Mouse (Mus musculus) lung, adult 2 months (tissue): ENCODE measurements around the gene Ssna1. TPM values are rescaled to one million over a fixed set of nuclear protein-coding genes. Genes with fewer than 3 reads are reported as not detected.
A peak's percentile ranks its signal among the peaks of the same experiment; 100 is the strongest.
"Not testable (repeated sequence)": the region's sequence is repeated elsewhere in the genome, so short reads cannot be mapped to it uniquely, and the experiment has no call there.

Source experiments
- DNase-seq: peaks from one replicate; pipeline ENCODE4 v3.0.0; 2022
- H3K4me1 ChIP-seq: fragments of 200-500 bp; 2 replicates; pipeline ENCODE4 v1.6.1; 2011; ENCODE audit warnings: low read length; ENCODE audit not compliant: control insufficient read depth, insufficient read depth
- H3K4me3 ChIP-seq: fragments of 200-500 bp; replicated peaks from 2 replicates; pipeline ENCODE3; 2011; ENCODE audit warnings: low read depth, mild to moderate bottlenecking, control low read depth, low read length; ENCODE audit errors: extremely low read depth
- CTCF ChIP-seq: fragments of 200-500 bp; IDR thresholded peaks from 2 replicates; pipeline ENCODE4 v1.5.1; 2011; ENCODE audit warnings: mild to moderate bottlenecking, low read length, control low read depth; ENCODE audit not compliant: insufficient read depth
- POLR2A ChIP-seq: fragments of 200-500 bp; IDR thresholded peaks from 2 replicates; pipeline ENCODE4 v1.6.1; 2011; ENCODE audit warnings: low read depth, mild to moderate bottlenecking, control low read depth, low read length, borderline replicate concordance; ENCODE audit errors: extremely low read depth
- WGBS: fragments of 180-500 bp; shearing (Covaris S2); methylation state at CpG from one replicate; pipeline ENCODE4 v1.1.7; 2018; 5-methylcytosine and 5-hydroxymethylcytosine counted together
- polyA plus RNA-seq: library from polyadenylated mRNA; depleted of rRNA; stranded (reverse); fragments of >200 nt; gene quantifications from 2 replicates; pipeline ENCODE4 v1.2.3, GENCODE M21; 2012

The Ssna1 gene
- polyA plus RNA-seq, 1 experiment = 41.6 TPM

DNA sequence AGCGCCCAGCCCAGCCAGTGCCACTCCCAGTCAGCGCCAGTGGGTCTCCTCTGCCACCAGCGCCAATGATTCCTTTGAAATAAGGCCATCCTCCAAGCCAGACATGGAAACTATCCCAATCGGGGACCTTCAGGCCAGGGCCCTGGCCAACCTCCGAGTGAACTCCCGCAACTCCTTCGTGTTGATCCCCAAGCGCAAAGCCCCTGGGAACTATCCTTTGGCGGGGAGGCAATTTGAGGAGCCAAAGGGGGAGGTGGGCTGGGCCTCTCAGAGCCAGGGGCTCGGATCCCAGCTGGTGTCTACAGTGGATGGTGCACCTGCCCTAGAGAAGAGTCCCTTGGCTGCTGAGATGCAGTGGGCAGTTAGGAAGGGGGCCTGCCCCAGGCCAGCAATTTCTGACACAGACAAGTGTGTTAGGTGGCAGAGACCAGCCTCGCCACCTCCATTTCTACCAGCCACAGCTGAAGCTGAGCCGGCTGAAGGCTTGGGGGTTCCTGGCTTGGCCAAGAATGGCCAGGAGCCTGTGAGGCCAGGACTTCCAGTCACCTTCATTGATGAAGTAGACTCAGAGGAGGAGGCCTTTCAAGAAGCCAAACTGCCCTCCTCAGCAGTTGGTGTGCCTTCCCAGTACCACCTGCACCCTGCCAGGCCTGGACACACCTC lies 8.5 kb downstream of the Ssna1 start:
- no peak for DNase-seq
- TF ChIP-seq CTCF = no peak
- TF ChIP-seq POLR2A = no peak
- WGBS = 38% methylated on average over 12 of the region's 12 CpGs
- Histone ChIP-seq H3K4me3 (peak overlapping the region; percentile 66), H3K4me1 (peaks cover 10% of the 10 kb centered on the region)

DNA sequence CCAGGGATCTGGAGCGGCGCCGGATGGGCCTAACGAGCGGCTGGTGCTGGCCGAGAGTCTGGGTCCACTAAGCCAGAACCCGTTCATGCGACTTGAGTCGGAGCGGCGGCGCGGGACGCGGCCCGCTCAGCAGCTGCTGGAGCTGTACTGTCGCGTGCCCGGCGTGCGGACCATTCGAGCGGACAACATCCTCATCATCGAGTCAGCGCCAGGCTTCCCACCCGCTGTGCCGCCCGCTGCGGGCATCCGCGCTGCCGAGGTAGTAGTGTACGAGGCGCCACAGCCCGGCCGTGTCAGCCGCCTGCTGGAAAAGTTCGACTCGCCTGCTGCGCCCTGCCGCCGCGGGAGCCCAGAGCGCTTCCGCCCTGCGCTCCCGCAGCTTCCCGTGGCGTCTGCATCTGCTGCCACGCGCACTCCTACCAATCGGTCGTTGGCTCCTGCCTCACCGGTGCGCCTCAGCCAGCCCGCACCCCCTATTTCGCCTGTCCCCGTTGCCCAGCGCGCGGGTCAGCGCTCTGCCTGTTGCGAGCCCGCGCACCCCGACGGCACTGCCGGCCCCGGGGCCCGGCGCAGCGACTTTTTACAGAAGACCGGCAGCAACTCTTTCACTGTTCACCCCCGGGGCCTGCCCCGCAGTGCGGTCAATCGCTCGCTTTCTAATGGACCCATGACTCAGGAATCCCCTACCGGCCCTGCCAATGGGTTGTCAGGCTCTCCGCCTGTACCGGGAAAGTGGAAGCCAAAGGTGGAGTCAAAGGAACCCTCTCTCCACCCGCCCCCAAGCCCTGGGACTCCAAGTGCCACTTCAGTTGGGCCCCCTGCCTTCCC lies 9.2 kb downstream of the Ssna1 start:
- no peak for DNase-seq
- 1% methylated on average over 81 of the region's 82 CpGs for WGBS

GRCm38 (mm10) chr2:25262291-25262767 lies 9.9 kb downstream of the Ssna1 start, which contains the start of gene Tprn:
Tprn (plus strand) TSS chr2:25262618.
- WGBS = under 1% methylated on average over 39 of the region's 39 CpGs
- Histone ChIP-seq H3K4me1 (peaks cover 10% of the 10 kb centered on the region), H3K4me3 (peak within 1 kb of the TSS; percentile 66)
- peak; percentile 89 for DNase-seq
- TF ChIP-seq CTCF = no peak
- TF ChIP-seq POLR2A = peak; percentile 28; the same call in 1 of the 2 replicates

More for the DNA sequence above, 9.2 kb downstream of the Ssna1 start:
- TF ChIP-seq CTCF (no peak), POLR2A (no peak)
- Histone ChIP-seq H3K4me1 (peaks cover 10% of the 10 kb centered on the region), H3K4me3 (peak overlapping the region; percentile 66)

DNA sequence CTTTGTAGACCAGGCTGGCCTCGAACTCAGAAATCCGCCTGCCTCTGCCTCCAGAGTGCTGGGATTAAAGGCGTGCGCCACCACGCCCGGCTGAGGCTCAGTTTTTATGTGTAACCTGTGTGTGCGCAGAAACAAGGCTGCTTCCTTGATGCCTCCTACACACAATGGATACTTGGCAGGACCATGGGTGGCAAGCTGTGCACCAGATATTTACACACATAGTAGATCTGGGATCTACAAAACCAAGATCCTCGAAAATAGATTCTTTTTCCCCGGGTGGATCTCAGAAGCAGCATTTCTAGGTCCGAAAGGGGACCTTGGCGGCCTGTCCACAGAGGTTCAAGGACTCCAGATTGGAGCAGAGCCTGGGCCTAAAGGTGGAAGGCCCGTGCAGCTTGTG lies 10.4 kb downstream of the Ssna1 start:
- TF ChIP-seq CTCF = no peak
- TF ChIP-seq POLR2A = no peak
- peaks cover 10% of the 10 kb centered on the region for H3K4me1 ChIP-seq
- 45% methylated on average over 12 of the region's 12 CpGs for WGBS
- peak overlapping the region; percentile 55 for H3K4me3 ChIP-seq
- no peak for DNase-seq

- Histone ChIP-seq H3K4me1 (peaks cover 14% of the 10 kb centered on the region), H3K4me3 (no peak overlapping the region)
- TF ChIP-seq CTCF = peak; percentile 30
- no peak for TF ChIP-seq POLR2A
- 61% methylated on average over 2 of the region's 2 CpGs for WGBS
- no peak for DNase-seq
Observed at GRCm38 (mm10) chr2:25258887-25259286, 13.4 kb downstream of the Ssna1 start.

GRCm38 (mm10) chr2:25257250-25257649 lies 15.0 kb downstream of the Ssna1 start:
- DNase-seq, H3K4me1 ChIP-seq, H3K4me3 ChIP-seq: not testable (repeated sequence)
- 80% methylated on average over 5 of the region's 5 CpGs for WGBS

DNA sequence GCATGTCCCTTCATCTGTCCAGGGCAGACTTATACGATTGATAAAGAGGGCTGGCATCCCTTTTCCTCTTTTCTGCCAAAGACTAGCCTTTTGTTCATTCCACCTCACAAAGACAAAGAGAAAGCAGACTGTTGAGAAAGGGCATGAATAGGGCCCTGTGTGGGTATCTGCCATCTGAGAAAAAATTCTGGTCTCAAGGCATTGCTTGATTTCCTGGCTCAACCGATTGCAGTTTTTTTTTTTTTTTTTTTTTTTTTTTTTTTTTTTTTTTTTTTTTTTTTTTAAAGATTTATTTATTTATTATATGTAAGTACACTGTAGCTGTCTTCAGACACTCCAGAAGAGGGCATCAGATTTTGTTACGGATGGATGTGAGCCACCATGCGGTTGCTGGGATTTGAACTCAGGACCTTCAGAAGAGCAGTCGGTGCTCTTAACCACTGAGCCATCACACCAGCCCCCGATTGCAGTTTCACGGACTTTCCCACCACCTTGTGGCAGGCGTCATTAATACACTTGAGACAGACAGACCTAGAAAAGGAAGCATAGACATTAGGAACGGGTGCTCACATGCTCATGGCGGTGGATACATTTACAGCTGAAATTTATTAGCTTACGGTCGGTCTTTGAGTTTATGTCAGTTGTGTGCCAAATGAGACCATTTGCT lies 15.7 kb downstream of the Ssna1 start:
- H3K4me3 ChIP-seq = peak overlapping the region; percentile 93
- not testable (repeated sequence) for DNase-seq, H3K4me1 ChIP-seq
- WGBS = 39% methylated on average over 12 of the region's 12 CpGs
- TF ChIP-seq CTCF = peak; percentile 25; the same call in 1 of the 2 replicates

- TF ChIP-seq CTCF (no peak), POLR2A (peak; percentile 84)
- Histone ChIP-seq H3K4me1 (peaks cover 9% of the 10 kb centered on the region; the same call in 1 of the 2 replicates), H3K4me3 (peak within 1 kb of the TSS; percentile 93)
- peak; percentile 89 for DNase-seq
- WGBS = under 1% methylated on average over 39 of the region's 39 CpGs
Observed at GRCm38 (mm10) chr2:25255284-25255779, 16.9 kb downstream of the Ssna1 start, which contains the start of gene Tmem203. Tmem203 (plus strand) TSS chr2:25255439.

DNA sequence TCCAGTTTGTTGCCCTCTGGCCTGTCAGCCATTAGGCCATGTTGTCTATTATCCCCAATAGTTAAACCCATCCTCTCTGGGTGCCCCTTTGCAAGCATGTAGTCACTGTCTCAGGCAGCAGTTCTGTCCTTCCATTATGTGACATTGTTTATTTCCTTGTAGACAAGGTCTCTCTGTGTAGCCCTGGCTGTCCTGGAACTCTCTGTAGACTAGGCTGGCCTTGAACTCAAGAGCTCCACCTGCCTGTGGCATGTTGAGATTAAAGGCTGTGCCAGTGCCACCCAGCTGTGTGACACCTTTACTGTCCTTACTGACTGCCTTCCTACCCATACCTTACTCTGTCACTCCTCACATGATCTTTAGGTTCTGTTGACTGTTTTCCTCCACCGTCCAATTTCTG lies 19.9 kb downstream of the Ssna1 start:
- WGBS = 75% methylated on average over 1 of the region's 1 CpGs
- Histone ChIP-seq H3K4me1 (peaks cover 9% of the 10 kb centered on the region; the same call in 1 of the 2 replicates), H3K4me3 (no peak overlapping the region)
- TF ChIP-seq CTCF = peak; percentile 54
- no peak for TF ChIP-seq POLR2A
- DNase-seq = no peak
